Mouse (Mus musculus): ENCODE measurements at regions not wholly inside any gene's neighbourhood (a gene's known extent, or its start where the extent isn't known, plus 50 kb on each side); places are given as distances from the start of the nearest gene placed in this dataset.
"Not testable (repeated sequence)": the region's sequence is repeated elsewhere in the genome, so short reads cannot be mapped to it uniquely, and the experiment has no call there.

DNA sequence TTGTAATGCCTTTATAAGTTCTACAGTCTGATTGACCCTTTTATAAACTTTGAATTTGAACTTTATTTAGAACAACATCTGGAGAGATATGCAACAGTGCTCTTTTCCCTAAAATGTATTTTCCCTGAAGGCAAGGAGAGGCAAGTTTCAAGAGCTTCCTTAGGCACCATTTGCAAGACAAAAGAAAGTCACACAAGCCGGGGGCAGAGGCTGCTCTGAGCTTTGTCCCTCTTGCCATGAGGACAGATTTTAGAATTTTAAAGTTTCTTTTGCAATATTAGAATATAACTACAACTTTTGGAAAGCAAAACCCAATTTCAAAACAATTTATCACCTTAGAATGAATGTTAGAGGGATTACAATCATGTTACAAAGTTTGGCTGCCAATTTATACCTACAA lies 103.7 kb downstream of the Vmn2r79 start:
- TF ChIP-seq CTCF, EP300 (IDR thresholded peaks at IDR 0.05; ENCODE audit: low read depth): not testable (repeated sequence)
